Mouse (Mus musculus) liver, postnatal 0 days (tissue): ENCODE data around the gene Eml5.

Experiments used
- CTCF ChIP-seq: sonication (generic); IDR thresholded peaks from 2 replicates; pipeline ENCODE4 v1.5.1; 2016; ENCODE audit warnings: antibody characterized with exemption, low read depth
- EP300 ChIP-seq: IDR thresholded peaks from 2 replicates; pipeline ENCODE4 v1.6.1; 2016; ENCODE audit warnings: antibody characterized with exemption, low read depth, mild to moderate bottlenecking

DNA sequence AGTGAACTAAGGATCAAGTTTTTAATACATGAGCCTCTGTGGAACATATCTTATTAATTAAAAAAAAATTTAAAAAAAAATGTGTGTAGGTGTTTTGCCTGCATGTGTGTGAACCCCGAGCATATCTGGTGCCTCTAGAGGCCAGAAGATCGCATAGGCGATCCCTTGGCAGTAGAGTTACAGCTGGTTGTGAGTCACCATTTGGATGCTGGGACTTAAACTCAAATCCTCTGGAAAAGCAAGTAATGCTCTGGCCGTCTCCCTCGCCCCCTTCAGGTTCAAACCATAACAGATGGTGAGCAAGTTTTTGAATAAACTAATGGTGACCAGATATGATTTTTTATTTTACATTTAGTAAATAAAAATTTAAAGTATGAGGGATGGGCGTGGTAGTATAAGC lies 143.6 kb downstream of the Eml5 start:
- TF ChIP-seq CTCF = no peak
- no peak for TF ChIP-seq EP300
